Mouse (Mus musculus) forebrain, embryonic 15.5 days (tissue): Measurements from ENCODE around the gene Il1rap. TPM values are rescaled to one million over a fixed set of nuclear protein-coding genes. Genes with fewer than 3 reads are reported as not detected.

Source experiments
- ATAC-seq: fragments of 200-750 bp; cut with Nextera tagmentation; replicated peaks from 2 replicates; pipeline ENCODE4 v1.8.0; 2017; ENCODE audit warnings: mild to moderate bottlenecking, moderate TSS enrichment, moderate library complexity
- H3K27ac ChIP-seq: fragments of 300-500 bp; sonication (generic); replicated peaks from 2 replicates; pipeline ENCODE4 v1.5.1; 2015; ENCODE audit warnings: mild to moderate bottlenecking, inconsistent platforms
- H3K27me3 ChIP-seq: fragments of 300-500 bp; sonication (generic); 2 replicates; pipeline ENCODE4 v1.6.1; 2015; ENCODE audit warnings: inconsistent platforms
- H3K36me3 ChIP-seq: fragments of 300-500 bp; sonication (generic); 2 replicates; pipeline ENCODE4 v1.6.1; 2015; ENCODE audit warnings: mild to moderate bottlenecking, inconsistent platforms
- H3K4me1 ChIP-seq: fragments of 300-500 bp; sonication (generic); 2 replicates; pipeline ENCODE4 v1.6.1; 2015; ENCODE audit warnings: inconsistent platforms
- H3K4me2 ChIP-seq: fragments of 300-500 bp; sonication (generic); replicated peaks from 2 replicates; pipeline ENCODE4 v1.6.1; 2015; ENCODE audit warnings: mild to moderate bottlenecking, inconsistent platforms
- H3K4me3 ChIP-seq: fragments of 300-500 bp; sonication (generic); 2 replicates; pipeline ENCODE4 v1.5.1; 2015; ENCODE audit warnings: mild to moderate bottlenecking, inconsistent platforms
- H3K9ac ChIP-seq: fragments of 300-500 bp; sonication (generic); replicated peaks from 2 replicates; pipeline ENCODE4 v1.6.1; 2015; ENCODE audit warnings: mild to moderate bottlenecking, inconsistent platforms
- H3K9me3 ChIP-seq: fragments of 300-500 bp; sonication (generic); 2 replicates; pipeline ENCODE4 v1.6.1; 2016; ENCODE audit warnings: inconsistent platforms
- WGBS: fragments of 180-500 bp; shearing (Covaris S2); methylation state at CpG from one replicate; pipeline ENCODE4 v1.1.7; 2015; ENCODE audit warnings: mixed read lengths; 5-methylcytosine and 5-hydroxymethylcytosine counted together
- polyA plus RNA-seq: library from polyadenylated mRNA; unstranded; fragments of >200 nt; fragmentation: Nextera tagmentation; extraction: Ambion mirVana; gene quantifications from 2 replicates; pipeline ENCODE4 v1.2.1, GENCODE M21; 2015

The Il1rap gene
- polyA plus RNA-seq, 1 experiment from 2014 or later = 5.3 TPM

DNA sequence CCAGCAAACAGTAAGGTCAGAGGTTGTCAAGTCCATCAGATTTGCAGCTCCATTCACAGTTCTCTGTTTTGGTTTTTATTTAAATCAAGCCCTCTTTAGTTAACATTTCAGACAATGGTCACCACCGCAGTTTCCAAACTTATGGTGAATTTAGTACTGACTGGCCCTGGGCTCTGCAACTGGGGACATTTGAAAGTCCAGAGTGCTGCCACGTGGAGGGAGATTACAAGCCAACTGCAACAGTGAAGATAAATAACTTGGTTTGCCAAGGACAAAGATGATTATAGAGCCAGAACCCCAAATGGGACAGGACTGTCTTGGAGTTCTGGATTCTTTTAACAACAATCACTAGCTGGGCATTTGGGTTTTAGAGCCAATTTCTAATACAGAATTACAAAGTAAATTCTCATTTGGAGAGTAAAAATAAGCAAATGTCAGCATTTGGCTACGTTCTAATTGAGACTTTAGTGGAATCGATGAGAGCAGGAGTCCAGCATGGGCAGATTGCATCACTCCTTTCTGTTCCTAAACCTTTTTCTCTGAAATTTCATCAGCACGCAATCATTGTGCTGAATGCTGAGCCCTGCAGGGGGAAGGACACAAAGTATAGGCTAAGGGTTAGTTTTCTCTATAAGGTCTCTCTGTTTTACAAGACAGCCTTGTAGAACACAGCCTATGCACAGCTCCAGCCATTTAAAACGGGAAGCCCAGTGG, 124.3 kb downstream of the Il1rap start:
- Histone ChIP-seq H3K4me1 (no peaks in the 10 kb centered on the region), H3K27ac (no peak overlapping the region), H3K9me3 (no peaks in the 10 kb centered on the region), H3K4me2 (no peak overlapping the region), H3K9ac (no peak overlapping the region), H3K4me3 (no peak overlapping the region), H3K27me3 (no peaks in the 10 kb centered on the region), H3K36me3 (no peaks in the 10 kb centered on the region)
- 69% methylated on average over 6 of the region's 6 CpGs for whole genome bisulfite sequencing
- no peak for ATAC-seq

DNA sequence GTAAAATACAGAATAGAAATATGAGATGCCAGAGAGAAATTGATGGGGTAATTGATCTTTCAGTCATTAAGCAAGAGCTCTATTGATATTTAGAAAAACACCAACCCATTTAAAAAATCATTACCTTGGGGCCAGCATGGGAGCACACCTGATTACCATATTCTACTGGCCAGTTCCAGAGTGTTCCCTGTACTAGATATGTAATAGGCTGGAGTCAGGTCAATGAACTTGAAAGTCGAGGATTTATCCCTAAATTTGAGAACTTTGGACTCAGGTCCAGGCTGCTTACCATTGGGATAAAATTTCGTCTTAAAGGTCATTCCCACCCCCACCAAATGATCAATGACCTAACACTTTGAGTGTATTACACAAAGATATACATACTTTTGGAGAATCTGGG, 125.0 kb downstream of the Il1rap start:
- Histone ChIP-seq H3K4me2 (no peak overlapping the region), H3K27ac (no peak overlapping the region), H3K9ac (no peak overlapping the region), H3K36me3 (no peaks in the 10 kb centered on the region), H3K4me3 (no peak overlapping the region), H3K9me3 (no peaks in the 10 kb centered on the region), H3K4me1 (no peaks in the 10 kb centered on the region), H3K27me3 (no peaks in the 10 kb centered on the region)
- 78% methylated on average over 2 of the region's 2 CpGs for WGBS
- no peak for ATAC-seq

DNA sequence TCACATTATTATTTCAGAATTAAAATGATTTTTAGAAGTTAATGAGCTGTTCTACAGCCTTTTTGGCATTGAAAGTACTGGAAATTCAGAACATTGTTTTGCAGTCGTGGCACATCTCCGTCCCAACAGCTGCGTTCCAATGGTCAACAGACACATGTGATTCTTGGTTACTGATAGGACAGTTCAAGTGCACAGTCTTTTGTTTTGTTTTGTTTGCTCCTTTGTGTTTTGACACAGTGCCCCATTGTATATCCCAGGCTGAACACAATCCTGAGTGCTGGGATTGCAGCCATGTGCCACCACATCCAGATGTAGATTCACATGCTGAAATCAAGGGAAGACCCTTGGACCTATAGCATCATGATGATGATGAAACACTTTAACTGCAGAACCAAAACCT, 129.4 kb downstream of the Il1rap start:
- no peaks in the 10 kb centered on the region for H3K36me3 ChIP-seq
- H3K4me2 ChIP-seq = no peak overlapping the region
- H3K27ac ChIP-seq = no peak overlapping the region
- H3K9me3 ChIP-seq = no peaks in the 10 kb centered on the region
- 81% methylated on average over 3 of the region's 3 CpGs for WGBS
- no peak overlapping the region for H3K4me3 ChIP-seq
- H3K9ac ChIP-seq = no peak overlapping the region
- no peak for ATAC-seq
- no peaks in the 10 kb centered on the region for H3K27me3 ChIP-seq
- peaks cover 8% of the 10 kb centered on the region; the same call in 1 of the 2 replicates for H3K4me1 ChIP-seq

DNA sequence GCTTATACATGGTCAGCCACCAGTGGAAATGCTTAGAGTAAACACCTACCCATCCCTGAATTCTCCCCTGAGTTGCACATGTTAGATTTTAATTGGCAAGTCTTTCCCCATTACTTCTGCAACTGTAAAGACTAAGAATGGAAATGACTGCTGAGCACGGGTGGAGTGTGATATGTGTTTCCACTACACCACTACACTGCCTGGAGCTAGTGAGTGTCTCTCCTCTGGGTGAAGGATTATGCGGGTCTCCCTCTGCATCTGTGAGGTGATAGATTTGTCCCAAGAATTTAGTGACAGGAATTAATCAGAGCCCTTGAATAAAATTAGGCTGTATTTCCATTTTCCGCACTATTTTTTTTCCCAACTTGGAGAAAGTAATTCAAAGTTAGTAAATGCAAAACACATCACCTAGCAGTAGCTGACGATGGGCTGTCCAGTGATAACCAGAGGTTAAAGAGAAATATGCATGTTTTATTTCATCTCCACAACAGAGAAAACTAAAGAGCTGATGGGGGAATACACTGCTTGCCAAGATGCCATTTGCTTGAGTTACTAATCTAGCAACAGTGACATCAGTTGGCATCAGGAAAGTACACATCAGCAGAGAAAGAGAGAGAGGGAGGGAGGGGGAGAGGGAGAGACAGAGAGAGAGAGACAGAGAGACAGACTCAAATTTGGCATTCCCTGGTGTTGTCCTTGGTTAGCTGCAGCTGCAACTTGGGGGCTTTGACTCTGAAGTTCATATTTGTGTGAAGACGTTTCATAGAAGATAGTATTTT, 132.2 kb downstream of the Il1rap start:
- H3K9me3 ChIP-seq = no peaks in the 10 kb centered on the region
- 63% methylated on average over 5 of the region's 5 CpGs for WGBS
- peak; percentile 80; the same call in 1 of the 2 replicates for ATAC-seq
- H3K9ac ChIP-seq = no peak overlapping the region
- H3K4me2 ChIP-seq = no peak overlapping the region
- no peak overlapping the region for H3K27ac ChIP-seq
- no peaks in the 10 kb centered on the region for H3K36me3 ChIP-seq
- H3K4me1 ChIP-seq = peaks cover 8% of the 10 kb centered on the region; the same call in 1 of the 2 replicates
- no peaks in the 10 kb centered on the region for H3K27me3 ChIP-seq
- no peak overlapping the region for H3K4me3 ChIP-seq

DNA sequence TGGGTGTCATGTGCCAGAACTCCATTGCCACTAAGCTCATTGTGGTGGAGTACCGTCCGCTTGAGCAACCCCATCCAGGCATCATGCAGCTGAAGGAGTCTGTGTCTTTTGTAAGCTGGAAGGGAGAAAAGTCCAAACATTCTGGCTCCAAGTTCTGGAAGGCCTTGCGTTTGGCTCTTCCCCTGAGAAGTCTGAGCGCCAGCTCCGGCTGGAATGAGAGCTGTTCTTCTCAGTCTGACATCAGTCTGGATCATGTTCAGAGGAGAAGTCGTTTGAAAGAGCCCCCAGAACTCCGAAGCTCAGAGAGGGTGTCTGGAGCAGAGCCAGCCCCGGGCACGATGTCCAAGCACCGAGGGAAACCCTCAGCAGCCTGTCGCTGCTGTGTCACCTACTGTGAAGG, 141.0 kb downstream of the Il1rap start:
- Histone ChIP-seq H3K9ac (no peak overlapping the region), H3K36me3 (no peaks in the 10 kb centered on the region), H3K27ac (no peak overlapping the region), H3K9me3 (no peaks in the 10 kb centered on the region), H3K4me1 (no peaks in the 10 kb centered on the region), H3K27me3 (no peaks in the 10 kb centered on the region), H3K4me3 (no peak overlapping the region), H3K4me2 (no peak overlapping the region)
- 60% methylated on average over 11 of the region's 11 CpGs for WGBS
- ATAC-seq = peak; percentile 66

DNA sequence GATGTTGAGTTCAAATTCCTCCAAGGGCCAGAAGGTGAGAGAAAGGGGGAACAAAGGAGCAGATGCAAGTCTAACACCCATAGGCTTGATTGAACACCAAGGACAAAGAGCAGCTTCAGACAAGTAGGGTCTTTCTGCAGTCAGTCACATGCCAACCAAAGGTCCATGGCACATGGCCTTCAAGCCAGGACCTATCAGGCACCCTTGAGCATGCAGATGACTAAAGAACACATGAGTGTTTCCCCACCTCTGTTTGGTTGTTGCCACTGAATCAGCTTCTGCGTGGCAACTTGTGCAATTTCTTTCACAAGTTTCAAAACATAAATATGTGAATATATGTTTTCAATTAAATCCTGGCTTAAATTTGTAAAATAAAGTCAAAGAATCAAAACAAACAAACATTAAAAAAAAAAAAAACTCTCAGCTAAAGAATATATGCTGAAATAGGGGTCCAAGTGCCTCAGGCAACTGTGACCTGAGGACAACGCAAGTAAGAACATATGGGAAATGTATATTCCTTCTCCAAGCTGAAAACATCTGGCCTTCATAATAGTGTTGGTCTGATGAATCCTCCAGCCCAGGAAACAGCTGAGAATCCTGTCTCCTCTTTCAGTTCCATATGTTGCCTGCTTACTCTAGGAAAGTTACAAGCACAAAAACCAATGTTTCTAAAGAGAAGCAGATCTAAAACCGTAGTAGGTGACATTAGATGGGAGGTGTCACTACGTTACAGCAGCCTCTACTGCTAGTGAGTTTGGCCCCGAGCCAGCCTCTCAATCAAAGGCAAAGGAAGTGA, 142.6 kb downstream of the Il1rap start:
- Histone ChIP-seq H3K27ac (no peak overlapping the region), H3K9ac (no peak overlapping the region), H3K4me1 (no peaks in the 10 kb centered on the region), H3K36me3 (no peaks in the 10 kb centered on the region), H3K4me3 (no peak overlapping the region), H3K27me3 (no peaks in the 10 kb centered on the region), H3K9me3 (no peaks in the 10 kb centered on the region), H3K4me2 (no peak overlapping the region)
- no peak for ATAC-seq
- 72% methylated on average over 5 of the region's 5 CpGs for WGBS

DNA sequence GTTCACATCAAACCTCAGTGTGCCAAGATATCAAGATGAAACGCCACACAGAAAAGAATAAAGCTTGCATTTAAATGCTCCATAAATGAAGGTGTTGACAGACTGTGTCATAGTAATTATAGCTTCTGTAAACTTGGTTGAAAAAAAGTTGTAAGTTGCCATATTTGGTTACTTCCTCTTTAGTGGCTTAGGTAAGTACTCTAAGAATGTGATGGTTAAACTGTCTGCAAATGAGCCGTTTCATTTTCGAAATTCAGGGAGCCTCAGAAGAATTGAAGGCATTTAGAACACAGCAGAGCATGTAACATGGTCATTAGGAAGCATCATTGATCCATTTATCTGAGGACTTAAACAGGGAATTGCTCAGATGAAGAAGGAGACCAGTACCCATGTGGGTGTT, 146.6 kb downstream of the Il1rap start:
- 80% methylated on average over 3 of the region's 3 CpGs for WGBS
- ATAC-seq = no peak
- no peaks in the 10 kb centered on the region for H3K9me3 ChIP-seq

DNA sequence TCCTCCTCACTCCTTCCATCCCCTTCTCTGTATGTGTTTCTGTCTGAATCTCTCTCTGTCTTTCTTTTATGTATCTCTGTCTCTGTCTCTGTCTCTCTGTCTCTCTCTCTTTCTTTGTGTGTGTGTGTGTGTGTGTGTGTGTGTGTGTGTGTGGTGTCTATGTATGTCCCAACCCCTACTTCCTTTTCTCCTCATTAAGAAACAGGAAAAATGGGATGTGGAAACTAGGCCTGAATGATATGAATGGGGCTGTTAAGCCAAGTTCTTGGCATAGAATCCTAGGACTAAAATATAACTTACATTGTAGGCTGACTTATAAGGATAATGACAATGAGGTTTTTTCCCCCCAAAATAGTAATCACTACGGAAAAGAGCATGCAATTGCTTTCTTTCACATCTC, 149.4 kb downstream of the Il1rap start:
- ATAC-seq = no peak
- H3K9ac ChIP-seq = no peak overlapping the region
- H3K36me3 ChIP-seq = no peaks in the 10 kb centered on the region
- no peaks in the 10 kb centered on the region for H3K9me3 ChIP-seq
- no peak overlapping the region for H3K27ac ChIP-seq
- no peak overlapping the region for H3K4me3 ChIP-seq
- H3K4me1 ChIP-seq = no peaks in the 10 kb centered on the region
- 85% methylated on average over 1 of the region's 1 CpGs for WGBS
- H3K27me3 ChIP-seq = no peaks in the 10 kb centered on the region
- H3K4me2 ChIP-seq = no peak overlapping the region

More for the DNA sequence above, 146.6 kb downstream of the Il1rap start:
- Histone ChIP-seq H3K4me2 (no peak overlapping the region), H3K9ac (no peak overlapping the region), H3K4me1 (no peaks in the 10 kb centered on the region), H3K4me3 (no peak overlapping the region), H3K36me3 (no peaks in the 10 kb centered on the region), H3K27ac (no peak overlapping the region), H3K27me3 (no peaks in the 10 kb centered on the region)

DNA sequence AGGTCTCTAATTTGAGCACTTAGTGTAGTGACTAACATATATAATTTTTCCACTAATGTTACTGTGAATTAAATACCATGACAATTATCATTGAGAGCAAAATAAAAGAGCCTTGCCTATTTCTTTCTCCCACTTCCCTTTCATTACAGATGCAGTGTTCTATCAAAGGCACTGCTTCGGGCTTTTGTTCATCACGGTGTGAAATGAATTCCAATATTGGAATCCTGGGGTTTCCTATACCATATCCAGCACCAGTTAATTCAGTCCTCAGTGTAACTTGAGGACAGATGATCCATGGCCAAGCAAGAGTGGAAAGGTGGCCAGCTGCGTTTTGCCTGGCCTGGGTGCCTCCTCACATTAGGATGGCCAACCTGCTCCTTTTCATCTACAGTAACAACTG, 151.1 kb downstream of the Il1rap start:
- ATAC-seq = no peak
- Histone ChIP-seq H3K36me3 (no peaks in the 10 kb centered on the region), H3K9me3 (no peaks in the 10 kb centered on the region), H3K27me3 (no peaks in the 10 kb centered on the region), H3K4me3 (no peak overlapping the region), H3K4me2 (no peak overlapping the region), H3K27ac (no peak overlapping the region), H3K4me1 (no peaks in the 10 kb centered on the region), H3K9ac (no peak overlapping the region)
- WGBS = 52% methylated on average over 3 of the region's 3 CpGs

DNA sequence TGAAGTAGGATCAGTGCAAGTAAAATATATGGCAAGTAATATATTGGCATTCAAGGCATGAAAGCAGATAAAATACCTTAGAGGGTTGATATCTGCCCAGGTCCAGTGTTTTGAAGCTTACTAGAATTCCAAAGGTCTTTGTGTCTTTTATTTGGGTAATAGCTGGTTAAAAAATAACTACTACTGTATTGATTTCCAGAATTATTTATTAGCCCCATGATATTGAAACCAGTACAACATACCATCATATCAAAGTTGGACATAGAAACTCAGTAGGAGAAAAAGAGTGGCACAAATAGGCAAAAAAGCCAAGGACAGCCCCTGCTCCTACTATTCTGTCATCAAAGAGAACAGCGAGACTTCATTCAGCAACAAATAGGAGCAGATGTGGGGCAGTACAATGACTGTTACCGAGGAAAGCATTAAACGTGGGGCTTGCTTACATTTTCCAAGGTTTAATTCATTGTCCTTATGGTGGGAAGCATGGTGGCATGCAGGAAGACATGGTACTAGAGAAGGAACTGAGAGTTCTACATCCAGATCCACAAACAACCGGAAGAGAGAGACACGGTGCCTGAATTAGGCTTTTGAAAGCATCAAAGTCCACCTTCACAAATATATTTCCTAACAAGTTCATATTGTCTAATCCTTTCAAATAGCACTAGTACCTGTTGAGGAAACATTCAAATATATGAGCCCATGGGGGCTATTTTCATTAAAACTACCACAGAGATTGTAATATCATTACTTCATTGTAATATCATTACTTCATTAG, 174.1 kb downstream of the Il1rap start:
- no peaks in the 10 kb centered on the region for H3K9me3 ChIP-seq
- WGBS = 80% methylated on average over 5 of the region's 5 CpGs
- no peak for ATAC-seq
- no peaks in the 10 kb centered on the region for H3K4me1 ChIP-seq
- no peak overlapping the region for H3K9ac ChIP-seq
- no peak overlapping the region for H3K4me2 ChIP-seq
- no peaks in the 10 kb centered on the region for H3K36me3 ChIP-seq
- no peaks in the 10 kb centered on the region for H3K27me3 ChIP-seq
- H3K4me3 ChIP-seq = no peak overlapping the region
- no peak overlapping the region for H3K27ac ChIP-seq

DNA sequence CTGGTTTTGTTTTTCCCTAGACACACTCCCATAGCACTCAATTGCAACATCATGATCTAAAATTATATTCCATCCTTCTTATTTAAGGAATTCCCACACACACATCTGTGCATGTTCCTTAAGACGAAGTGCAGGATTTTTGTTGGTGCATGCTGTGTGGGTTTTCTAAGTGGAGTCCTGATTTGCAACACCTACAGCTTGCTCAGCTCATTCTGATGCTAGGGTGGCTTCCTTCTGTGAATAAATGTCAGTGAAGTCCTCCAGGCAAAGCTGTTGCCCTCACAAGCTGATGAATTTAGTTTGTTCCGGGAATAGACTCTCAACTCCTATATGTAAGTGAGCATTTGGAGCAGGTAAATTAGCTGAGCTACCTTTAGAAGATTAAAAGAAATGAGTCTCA, 194.5 kb downstream of the Il1rap start:
- WGBS = 84% methylated on average over 2 of the region's 2 CpGs
- Histone ChIP-seq H3K9me3 (no peaks in the 10 kb centered on the region), H3K9ac (no peak overlapping the region), H3K4me1 (no peaks in the 10 kb centered on the region), H3K27me3 (no peaks in the 10 kb centered on the region), H3K4me3 (no peak overlapping the region), H3K36me3 (no peaks in the 10 kb centered on the region), H3K4me2 (no peak overlapping the region), H3K27ac (no peak overlapping the region)
- ATAC-seq = no peak
